Mouse (Mus musculus) embryonic fibroblast, embryonic 13.5 days (primary cell): ENCODE results near the gene Rab3a. TPM values are rescaled to one million over a fixed set of nuclear protein-coding genes. Genes with fewer than 3 reads are reported as not detected.
A peak's percentile ranks its signal among the peaks of the same experiment; 100 is the strongest.

Source experiments
- H3K27ac ChIP-seq: 2 replicates; pipeline ENCODE4 v1.5.1; 2012; ENCODE audit warnings: low read length, control low read depth, inconsistent platforms; ENCODE audit not compliant: insufficient read depth
- H3K4me1 ChIP-seq: 2 replicates; pipeline ENCODE4 v1.6.1; 2011; ENCODE audit warnings: low read length; ENCODE audit not compliant: control insufficient read depth, insufficient read depth
- H3K4me3 ChIP-seq: 2 replicates; pipeline ENCODE4 v1.5.1; 2011; ENCODE audit warnings: mild to moderate bottlenecking, control low read depth, low read length; ENCODE audit not compliant: insufficient read depth
- CTCF ChIP-seq: IDR thresholded peaks from 2 replicates; pipeline ENCODE4 v1.5.1; 2011; ENCODE audit warnings: mild to moderate bottlenecking, control low read depth, low read length, moderate library complexity, borderline replicate concordance; ENCODE audit not compliant: insufficient read depth
- POLR2A ChIP-seq: IDR thresholded peaks from 2 replicates; pipeline ENCODE4 v1.6.1; 2011; ENCODE audit warnings: low read depth, mild to moderate bottlenecking, control low read depth, low read length, moderate library complexity
- polyA plus RNA-seq: library from polyadenylated mRNA; stranded (reverse); fragments of >200 nt; gene quantifications from 2 replicates; pipeline ENCODE4 v1.2.4, GENCODE M21; 2011; ENCODE audit warnings: low read depth; ENCODE audit not compliant: missing spikeins, insufficient read length

The Rab3a gene
- polyA plus RNA-seq, 1 experiment: 8.6 TPM

DNA sequence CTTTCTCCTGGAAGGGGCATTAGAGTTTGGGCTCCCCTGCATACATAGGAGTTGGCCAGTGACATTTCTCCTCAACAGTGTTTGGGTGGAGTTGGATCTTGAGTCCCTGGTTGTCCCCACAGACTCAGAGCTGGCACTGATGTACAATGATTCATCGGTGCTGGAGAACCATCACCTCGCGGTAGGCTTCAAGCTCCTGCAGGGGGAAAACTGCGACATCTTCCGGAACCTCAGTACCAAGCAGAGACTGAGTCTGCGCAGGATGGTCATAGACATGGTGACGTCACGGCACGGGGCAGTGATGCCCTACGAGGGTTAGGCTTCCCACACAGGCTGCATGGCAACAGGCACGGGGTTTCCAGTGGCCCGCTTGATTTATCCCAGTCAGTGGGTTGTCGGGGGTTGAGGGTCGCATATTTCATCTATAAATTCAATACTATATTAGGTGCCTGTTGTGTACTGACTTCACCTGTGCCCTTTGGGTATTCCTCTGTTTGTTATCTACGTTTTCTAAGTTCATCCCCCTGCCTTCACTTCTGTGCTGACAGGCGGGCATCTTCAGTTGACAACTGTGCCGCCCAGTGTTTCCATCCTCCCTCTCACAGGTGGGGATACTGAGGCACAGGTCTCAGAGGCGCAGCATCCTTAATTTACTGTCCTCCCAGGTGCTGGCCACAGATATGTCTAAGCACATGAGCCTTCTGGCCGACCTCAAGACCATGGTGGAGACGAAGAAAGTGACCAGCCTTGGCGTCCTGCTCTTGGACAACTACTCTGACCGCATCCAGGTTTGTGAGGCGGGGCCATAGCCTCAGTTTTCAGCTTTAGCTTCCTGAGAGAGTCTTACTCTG lies 6.0 kb upstream of the Rab3a start:
- TF ChIP-seq POLR2A: no peak
- no peak for TF ChIP-seq CTCF
- peaks cover 4% of the 10 kb centered on the region; the same call in 1 of the 2 replicates for H3K4me1 ChIP-seq

DNA sequence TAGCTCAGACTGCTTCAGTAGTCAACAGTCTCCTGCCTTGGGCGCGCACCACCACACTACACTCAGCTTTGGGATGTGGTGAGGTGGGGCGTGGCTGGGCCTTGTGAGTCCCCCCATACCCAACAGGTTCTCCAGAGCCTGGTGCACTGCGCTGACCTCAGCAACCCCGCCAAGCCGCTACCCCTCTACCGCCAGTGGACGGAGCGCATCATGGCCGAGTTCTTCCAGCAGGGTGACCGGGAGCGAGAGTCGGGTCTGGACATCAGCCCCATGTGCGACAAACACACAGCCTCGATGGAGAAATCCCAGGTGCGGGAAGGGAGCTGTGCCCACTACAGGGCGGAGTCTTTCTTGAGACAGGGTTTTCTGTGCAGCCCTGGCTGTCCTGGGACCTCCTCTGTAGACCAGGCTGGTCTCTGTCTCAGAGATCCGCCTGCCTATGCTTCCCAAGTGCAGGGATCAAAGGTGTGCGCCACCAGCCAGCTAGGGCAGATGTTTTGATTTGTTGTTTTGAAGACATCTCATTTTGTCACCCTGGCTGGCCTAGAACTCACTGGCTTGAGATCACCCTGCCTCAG lies 5.3 kb upstream of the Rab3a start:
- TF ChIP-seq POLR2A (no peak), CTCF (no peak)
- no peak overlapping the region for H3K4me3 ChIP-seq
- H3K27ac ChIP-seq: no peak overlapping the region
- peaks cover 4% of the 10 kb centered on the region; the same call in 1 of the 2 replicates for H3K4me1 ChIP-seq

More for the DNA sequence above, 6.0 kb upstream of the Rab3a start:
- Histone ChIP-seq H3K27ac (no peak overlapping the region), H3K4me3 (no peak overlapping the region)

DNA sequence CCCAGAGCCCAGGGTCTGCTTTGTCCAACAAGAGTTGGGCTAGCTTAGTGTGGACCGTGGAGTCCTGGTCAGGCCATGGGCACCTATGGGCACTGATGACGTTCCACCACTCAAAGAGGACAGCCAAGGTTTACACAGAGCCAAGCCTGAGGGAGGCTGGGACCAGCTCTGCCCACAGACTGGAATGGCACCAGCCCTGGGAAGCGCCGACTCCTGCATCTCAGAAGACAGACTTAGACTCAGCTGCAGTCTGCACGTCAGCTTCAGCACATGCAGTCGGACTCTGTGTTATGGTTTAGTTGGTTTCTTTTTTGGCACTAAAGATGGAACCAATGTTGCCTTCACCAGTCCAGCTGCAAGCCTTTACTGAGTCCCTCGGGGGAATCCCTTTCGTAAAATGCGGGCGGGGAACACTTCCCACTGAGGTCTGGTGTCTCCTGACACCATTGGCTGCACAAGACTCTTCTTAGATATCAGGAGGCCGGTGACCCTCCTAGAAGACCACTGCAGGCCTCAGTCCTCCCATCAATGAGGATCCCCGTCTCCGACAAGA lies 4.3 kb upstream of the Rab3a start:
- H3K4me1 ChIP-seq: peaks cover 4% of the 10 kb centered on the region; the same call in 1 of the 2 replicates
- no peak overlapping the region for H3K27ac ChIP-seq
- H3K4me3 ChIP-seq: no peak overlapping the region
- TF ChIP-seq CTCF: no peak

DNA sequence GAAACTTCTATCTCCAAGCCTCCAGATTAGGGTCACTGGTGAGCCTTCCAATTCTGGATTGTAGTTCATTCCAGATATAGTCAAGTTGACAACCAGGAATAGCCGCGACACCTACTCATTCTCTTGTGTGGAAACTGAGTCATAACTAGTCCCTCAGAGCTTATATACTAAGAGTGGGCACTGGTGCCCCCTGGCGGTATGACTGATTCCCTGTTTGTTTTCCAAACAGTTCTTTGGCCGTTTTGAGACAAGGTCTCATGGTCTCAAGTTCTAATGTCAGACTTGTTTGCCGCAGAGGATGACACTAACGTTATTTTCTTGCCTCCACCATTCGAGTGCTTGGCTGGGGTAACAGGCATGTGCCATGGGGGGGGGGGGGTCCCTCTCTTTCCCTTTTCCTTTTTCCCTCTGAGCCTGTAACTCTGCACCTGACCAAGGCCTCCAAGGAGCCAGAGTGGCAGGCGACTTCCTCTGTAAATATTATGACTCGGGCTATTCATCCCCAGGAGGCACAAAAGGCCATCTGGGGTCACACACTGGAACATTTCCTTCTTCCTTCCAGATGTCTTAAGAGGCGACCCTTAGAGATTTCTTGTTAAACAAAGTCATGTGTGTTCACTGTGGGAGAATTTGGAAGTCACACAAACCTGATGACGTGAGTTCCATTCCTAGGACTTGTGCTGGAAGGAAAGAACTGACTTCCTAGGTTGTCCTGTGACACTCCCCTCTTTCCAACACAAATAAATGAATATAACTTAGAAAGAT lies 2.3 kb upstream of the Rab3a start:
- peaks cover 4% of the 10 kb centered on the region; the same call in 1 of the 2 replicates for H3K4me1 ChIP-seq
- no peak overlapping the region for H3K4me3 ChIP-seq
- TF ChIP-seq POLR2A (no peak), CTCF (no peak)
- peak overlapping the region; percentile 48 for H3K27ac ChIP-seq

DNA sequence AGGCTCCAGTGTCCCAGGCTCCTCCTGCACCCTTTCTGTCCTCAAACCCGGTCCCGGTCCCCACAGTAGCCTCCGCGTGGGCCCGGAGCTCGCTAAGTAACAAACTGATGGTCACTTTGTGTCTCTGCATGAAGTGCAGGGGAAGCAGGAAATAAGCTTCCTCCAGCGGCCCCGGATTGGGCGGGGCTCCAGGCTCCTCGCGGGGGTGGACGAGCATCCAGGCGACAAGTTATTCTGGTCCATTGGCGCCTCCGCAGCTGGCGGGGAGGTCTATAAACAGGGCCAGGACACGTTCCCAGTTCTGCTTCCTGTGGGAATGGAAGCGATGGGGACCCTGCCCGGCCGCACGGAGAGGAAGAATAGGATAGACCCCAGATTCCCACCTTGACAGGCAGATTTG lies 1.3 kb upstream of the Rab3a start:
- TF ChIP-seq POLR2A (no peak; the same call in 1 of the 2 replicates), CTCF (no peak)
- Histone ChIP-seq H3K27ac (peak overlapping the region; percentile 48), H3K4me1 (peaks cover 4% of the 10 kb centered on the region; the same call in 1 of the 2 replicates), H3K4me3 (peak overlapping the region; percentile 2; the same call in 1 of the 2 replicates)

DNA sequence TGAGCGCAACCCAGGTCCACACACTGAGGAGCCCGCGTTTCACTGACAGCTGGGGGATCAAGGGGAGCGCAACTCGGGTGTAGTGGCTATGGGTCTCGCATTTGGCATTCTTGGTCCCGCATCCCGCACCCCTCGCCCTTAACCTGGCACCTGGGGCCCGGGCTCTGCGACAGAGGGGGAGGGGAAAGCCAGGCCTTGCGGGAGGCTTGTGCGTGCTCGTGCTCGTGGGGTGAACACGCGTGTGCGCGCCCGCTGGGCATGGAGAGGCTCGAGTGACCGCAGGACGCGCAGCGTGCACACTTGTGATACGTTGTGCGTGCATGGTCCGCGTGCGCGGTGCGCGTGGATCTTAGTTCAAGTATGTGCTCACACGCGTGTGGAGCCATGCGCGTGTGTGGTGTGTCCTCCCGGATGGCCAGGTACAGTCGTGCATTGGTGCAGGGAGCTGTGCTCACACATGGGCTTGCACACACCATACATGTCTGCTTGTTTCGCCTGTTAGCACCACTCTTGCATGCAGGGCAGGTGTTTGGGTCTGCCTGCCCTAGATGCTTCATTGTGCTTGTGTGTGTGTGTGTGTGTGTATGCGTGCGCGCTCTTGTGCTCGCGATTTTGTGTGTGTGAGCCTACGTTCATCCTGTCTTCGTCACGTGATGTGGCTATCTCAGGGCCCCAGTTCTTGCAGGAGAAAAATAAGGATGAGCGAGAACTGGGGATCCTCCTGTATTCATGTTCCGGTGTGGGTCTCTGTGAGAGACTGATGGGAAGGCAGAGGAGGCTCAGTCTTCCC lies 587 bp downstream of the Rab3a start:
- Histone ChIP-seq H3K27ac (no peak overlapping the region), H3K4me1 (peaks cover 7% of the 10 kb centered on the region), H3K4me3 (peak overlapping the region; percentile 55)
- TF ChIP-seq CTCF (no peak), POLR2A (no peak; the same call in 1 of the 2 replicates)

DNA sequence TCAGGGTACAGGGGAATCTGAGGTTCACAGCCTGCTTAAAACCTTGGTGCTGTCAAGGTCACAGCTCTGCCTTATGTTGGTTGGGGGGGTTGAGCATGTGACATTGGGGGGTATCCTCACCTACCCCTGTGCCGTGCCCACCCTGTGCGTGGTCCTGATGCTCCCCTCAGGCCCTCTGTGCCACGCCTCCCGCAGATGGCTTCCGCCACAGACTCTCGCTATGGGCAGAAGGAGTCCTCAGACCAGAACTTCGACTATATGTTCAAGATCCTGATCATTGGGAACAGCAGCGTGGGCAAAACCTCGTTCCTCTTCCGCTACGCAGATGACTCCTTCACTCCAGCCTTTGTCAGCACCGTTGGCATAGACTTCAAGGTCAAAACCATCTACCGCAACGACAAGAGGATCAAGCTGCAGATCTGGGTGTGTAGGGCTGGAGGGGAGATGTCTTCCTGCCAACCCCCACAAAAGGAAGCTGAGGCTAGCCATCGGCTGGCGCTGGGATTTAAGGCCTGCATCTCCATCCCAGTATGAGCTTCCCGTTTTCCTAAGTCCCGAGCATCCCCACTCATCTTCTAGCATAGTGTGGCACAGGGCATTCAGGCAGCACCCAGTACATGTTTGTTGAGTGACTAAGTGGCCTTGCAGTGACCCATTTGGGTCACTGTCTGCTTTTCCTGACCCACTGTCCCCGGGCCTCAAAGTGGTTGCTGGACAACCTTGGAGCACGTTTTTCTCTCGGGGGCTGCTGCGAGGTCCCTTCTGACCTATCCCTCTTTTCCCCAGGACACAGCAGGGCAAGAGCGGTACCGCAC lies 1.4 kb downstream of the Rab3a start:
- Histone ChIP-seq H3K27ac (no peak overlapping the region), H3K4me1 (peaks cover 7% of the 10 kb centered on the region), H3K4me3 (no peak overlapping the region)
- TF ChIP-seq POLR2A: no peak
- no peak for TF ChIP-seq CTCF

DNA sequence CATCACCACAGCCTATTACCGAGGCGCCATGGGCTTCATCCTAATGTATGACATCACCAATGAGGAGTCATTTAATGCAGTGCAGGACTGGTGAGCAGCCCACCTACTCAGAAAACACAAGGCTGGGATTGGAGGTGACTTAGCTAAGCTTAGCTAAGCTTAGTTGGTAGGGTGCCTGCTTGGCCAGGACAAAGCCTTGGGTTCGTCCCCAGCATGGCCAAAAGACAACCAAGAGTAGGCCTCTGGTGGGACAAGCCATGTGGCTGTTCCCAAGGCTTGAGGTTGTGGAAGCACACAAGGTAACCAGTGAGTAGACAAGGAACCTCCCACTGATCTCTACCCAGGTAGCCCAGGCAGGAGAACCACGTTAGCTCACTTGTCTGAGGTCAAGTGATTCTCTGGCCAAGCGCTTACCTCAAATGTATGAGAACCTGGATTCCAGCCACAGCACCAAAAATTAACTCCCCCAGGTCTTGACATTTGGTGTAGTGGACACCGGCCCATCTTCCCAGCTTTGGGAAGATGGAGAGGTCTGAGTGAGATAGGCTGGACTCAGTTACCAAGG lies 2.1 kb downstream of the Rab3a start:
- Histone ChIP-seq H3K27ac (no peak overlapping the region), H3K4me1 (peaks cover 7% of the 10 kb centered on the region), H3K4me3 (no peak overlapping the region)
- TF ChIP-seq CTCF (no peak), POLR2A (peak; percentile 18; the same call in 1 of the 2 replicates)
